Mouse (Mus musculus): ENCODE data around the gene Memo1.

DNA sequence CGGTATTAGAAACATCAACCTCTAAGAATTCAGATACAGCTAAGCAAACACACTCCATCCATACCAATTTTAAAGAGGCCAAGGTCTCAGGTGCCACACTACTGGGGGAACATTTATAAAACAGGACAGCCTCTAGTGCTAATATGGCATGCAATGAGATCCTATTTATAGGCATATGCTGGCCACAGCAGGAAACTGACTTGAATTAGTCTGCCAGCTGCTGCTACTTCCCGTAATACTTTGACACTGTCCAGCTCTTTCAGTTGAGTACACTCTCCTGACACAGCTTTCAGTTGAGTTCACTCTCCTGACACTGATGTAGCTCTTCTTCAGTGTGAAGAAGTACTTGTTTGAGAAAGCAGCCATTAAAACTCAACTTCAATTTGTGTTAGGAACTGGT is 99.4 kb downstream of the Memo1 start:
- TF ChIP-seq CTCF (IDR thresholded peaks at IDR 0.05; ENCODE audit: borderline replicate concordance, insufficient read depth, low read length) (no peak), POLR2A (IDR thresholded peaks at IDR 0.05; ENCODE audit: low read depth, low read length) (no peak)
